Mouse (Mus musculus): ENCODE data around the gene Dclk1.

DNA sequence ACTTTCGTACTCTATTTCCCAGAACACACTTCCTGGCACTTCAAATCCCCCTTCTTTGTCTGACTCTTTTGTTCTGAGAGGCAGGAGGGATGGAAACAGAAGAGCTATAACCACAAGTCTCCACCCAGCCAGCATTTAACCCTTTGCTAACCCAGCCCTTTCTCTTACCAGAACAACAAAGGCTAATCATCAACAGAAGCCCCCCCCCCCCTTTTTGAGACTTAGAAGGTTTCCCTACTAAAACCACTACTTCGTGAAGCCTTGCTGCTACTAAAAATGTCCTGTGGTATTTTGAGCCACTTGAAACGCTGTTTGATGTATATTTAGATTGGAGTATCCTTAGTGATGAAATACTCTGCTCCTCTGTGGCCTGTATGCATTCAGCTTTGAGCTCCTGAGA, 177.2 kb downstream of the Dclk1 start:
- TF ChIP-seq TAL1 (IDR thresholded peaks at IDR 0.05; ENCODE audit: low read length) = no peak
- no peak for TF ChIP-seq GATA1 (IDR thresholded peaks at IDR 0.05; ENCODE audit: low read length)

Data from erythroblast, embryonic 14.5 days (primary cell).